Mouse (Mus musculus) ovary, adult 18-20 months (tissue): ENCODE data around the gene Ndufb10.
A peak's percentile ranks its signal among the peaks of the same experiment; 100 is the strongest.

Source experiments
- DNase-seq: peaks from one replicate; pipeline ENCODE4 v3.0.0; 2022; ENCODE audit warnings: low spot score, mixed read lengths

Gene Ndufb10

GRCm38 (mm10) chr17:24724184-24724583, at the start of gene Ndufb10:
Gene Ndufb10, minus strand, starts transcription at chr17:24724478.
- peak; percentile 88 for DNase-seq

- no peak for DNase-seq
Measured at GRCm38 (mm10) chr17:24773241-24773640, 49.0 kb upstream of the Ndufb10 start.

GRCm38 (mm10) chr17:24769146-24769545, 44.9 kb upstream of the Ndufb10 start:
- DNase-seq = no peak

GRCm38 (mm10) chr17:24766266-24766875, 42.1 kb upstream of the Ndufb10 start:
- no peak for DNase-seq

- DNase-seq = no peak
Measured at GRCm38 (mm10) chr17:24765016-24765905, 41.0 kb upstream of the Ndufb10 start.

- no peak for DNase-seq
Measured at GRCm38 (mm10) chr17:24761121-24761520, 36.8 kb upstream of the Ndufb10 start.

- DNase-seq = no peak
Measured at GRCm38 (mm10) chr17:24757394-24757793, 33.1 kb upstream of the Ndufb10 start.

- DNase-seq = no peak
Measured at GRCm38 (mm10) chr17:24752415-24753394, 28.4 kb upstream of the Ndufb10 start, which contains the start of gene Hs3st6. Gene Hs3st6, plus strand, starts transcription at chr17:24752988.

GRCm38 (mm10) chr17:24751528-24751927, 27.2 kb upstream of the Ndufb10 start:
- DNase-seq = no peak

- DNase-seq = no peak
Measured at GRCm38 (mm10) chr17:24746986-24747385, 22.7 kb upstream of the Ndufb10 start.

GRCm38 (mm10) chr17:24745526-24746497, 21.5 kb upstream of the Ndufb10 start:
- peak; percentile 40 for DNase-seq

GRCm38 (mm10) chr17:24744381-24744780, 20.1 kb upstream of the Ndufb10 start:
- DNase-seq = no peak

- DNase-seq = no peak
Measured at GRCm38 (mm10) chr17:24743896-24744295, 19.6 kb upstream of the Ndufb10 start.

GRCm38 (mm10) chr17:24742307-24742706, 18.0 kb upstream of the Ndufb10 start:
- DNase-seq = no peak

- no peak for DNase-seq
Measured at GRCm38 (mm10) chr17:24739926-24740325, 15.6 kb upstream of the Ndufb10 start.

- DNase-seq = no peak
Measured at GRCm38 (mm10) chr17:24738238-24738637, 14.0 kb upstream of the Ndufb10 start.

- no peak for DNase-seq
Measured at GRCm38 (mm10) chr17:24737135-24737810, 13.0 kb upstream of the Ndufb10 start.

GRCm38 (mm10) chr17:24736330-24737051, 12.2 kb upstream of the Ndufb10 start, which contains the start of gene Msrb1:
Gene Msrb1, plus strand, starts transcription at chr17:24736642.
- peak; percentile 98 for DNase-seq

GRCm38 (mm10) chr17:24735446-24735845, 11.2 kb upstream of the Ndufb10 start:
- no peak for DNase-seq
